Mouse (Mus musculus): ENCODE measurements around the gene Aif1.

DNA sequence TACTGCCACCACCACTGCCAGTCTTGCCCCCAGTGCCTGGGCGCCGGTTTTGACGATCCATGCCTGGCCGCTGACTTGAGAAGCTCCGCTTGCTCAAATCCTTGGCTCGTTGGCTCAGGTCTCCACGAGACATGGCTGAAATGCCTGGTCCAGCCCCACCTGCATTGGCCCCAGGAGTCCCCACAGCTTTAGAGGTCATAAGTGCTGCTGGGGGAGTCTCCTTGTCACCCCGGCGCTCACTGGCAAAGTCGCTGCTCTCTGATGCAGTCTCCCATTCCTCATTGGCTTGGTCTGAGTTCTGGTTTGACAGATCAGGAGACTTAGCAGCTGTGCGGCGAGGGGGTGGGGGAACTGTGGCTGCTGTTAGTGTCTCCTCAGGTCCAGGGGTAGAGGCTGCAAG, 20.4 kb downstream of the Aif1 start:
- TF ChIP-seq CTCF (IDR thresholded peaks at IDR 0.05; ENCODE audit: borderline replicate concordance, insufficient read depth, low read depth, low read length), result no peak
- no peak for TF ChIP-seq POLR2A (IDR thresholded peaks at IDR 0.05; ENCODE audit: borderline replicate concordance, insufficient read depth, low read length)

Measured in cerebellum, adult 2 months (tissue).